Mouse (Mus musculus): ENCODE data around the gene Tex13b.

DNA sequence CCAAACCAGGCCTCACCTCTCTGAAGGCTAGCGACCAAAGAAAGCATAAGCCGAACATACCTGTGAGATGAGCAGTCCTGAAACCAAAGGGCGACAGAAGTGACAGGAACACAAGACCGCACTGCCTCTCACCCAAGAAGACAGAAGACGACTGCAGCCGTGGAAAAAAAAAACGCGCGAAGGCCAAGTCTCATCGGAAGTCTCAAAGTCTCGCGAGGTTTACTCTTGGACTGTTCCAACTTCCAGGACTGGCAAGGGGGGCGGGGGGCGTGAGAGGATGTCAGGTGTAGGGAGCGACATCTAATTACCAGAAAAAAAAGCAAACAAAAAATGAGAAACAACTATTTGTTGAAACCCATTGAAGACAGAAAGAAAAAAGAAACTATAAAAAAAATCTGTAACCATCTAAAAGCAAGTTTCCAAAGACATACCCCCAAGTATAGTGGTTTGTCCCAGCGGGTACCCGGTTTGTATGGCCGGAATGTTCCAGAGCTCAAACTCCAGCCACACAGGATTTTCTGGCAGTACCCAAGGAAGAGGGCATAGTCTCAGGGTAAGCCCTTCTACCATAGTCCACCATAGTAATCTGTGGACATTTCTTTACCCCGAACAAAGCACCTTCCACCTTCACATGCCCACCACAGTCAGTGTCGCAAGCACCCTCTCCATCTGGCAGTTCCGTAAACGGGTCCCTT lies at the start of gene Tex13b:
- TF ChIP-seq CTCF (IDR thresholded peaks at IDR 0.05): no peak
- no peak for TF ChIP-seq POLR2A (IDR thresholded peaks at IDR 0.05; ENCODE audit: insufficient read depth, low read depth, low read length)

All from heart, adult 2 months (tissue).